Mouse (Mus musculus): ENCODE results near the gene Klb. TPM values are rescaled to one million over a fixed set of nuclear protein-coding genes. Genes with fewer than 3 reads are reported as not detected.

Gene Klb
- polyA plus RNA-seq, 1 experiment = 0.33 TPM

GRCm38 (mm10) chr5:65326212-65326611, 21.9 kb upstream of the Klb start:
- no peak overlapping the region for H3K27ac ChIP-seq (ENCODE audit: insufficient read depth, low read length)
- no peak overlapping the region for H3K4me3 ChIP-seq (ENCODE audit: insufficient read depth, low read length)
- no peak for TF ChIP-seq POLR2A (IDR thresholded peaks at IDR 0.05; ENCODE audit: extremely low read depth, insufficient read depth, low read length)
- TF ChIP-seq CTCF (IDR thresholded peaks at IDR 0.05; ENCODE audit: extremely low read depth, insufficient read depth, low read length) = no peak
- H3K4me1 ChIP-seq (ENCODE audit: control insufficient read depth, insufficient read depth, low read length) = no peaks in the 10 kb centered on the region

- TF ChIP-seq CTCF (IDR thresholded peaks at IDR 0.05; ENCODE audit: extremely low read depth, insufficient read depth, low read length) = no peak
- no peak for TF ChIP-seq POLR2A (IDR thresholded peaks at IDR 0.05; ENCODE audit: extremely low read depth, insufficient read depth, low read length)
- no peak overlapping the region for H3K27ac ChIP-seq (ENCODE audit: insufficient read depth, low read length)
- no peak overlapping the region for H3K4me3 ChIP-seq (ENCODE audit: insufficient read depth, low read length)
- H3K4me1 ChIP-seq (ENCODE audit: control insufficient read depth, insufficient read depth, low read length) = no peaks in the 10 kb centered on the region
Measured at GRCm38 (mm10) chr5:65329971-65330370, 18.1 kb upstream of the Klb start.

DNA sequence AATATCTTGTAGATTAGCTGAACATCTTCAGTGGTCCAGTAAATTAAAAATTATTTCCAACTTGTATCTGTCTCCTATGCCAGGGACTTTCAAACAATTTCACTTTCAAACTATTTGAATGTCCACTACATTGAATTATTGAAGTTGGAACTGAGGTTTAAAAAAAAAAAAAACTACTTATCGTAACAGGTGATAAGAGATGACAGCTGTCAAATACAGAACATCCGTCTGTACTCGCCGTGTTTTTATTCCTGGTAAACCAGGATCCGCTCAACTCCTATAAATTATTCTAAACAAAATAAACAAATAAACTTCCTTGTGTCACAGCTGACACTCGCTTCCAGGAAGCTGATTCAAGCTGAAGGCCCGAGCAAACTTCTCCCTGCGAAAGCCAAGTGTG, 13.3 kb upstream of the Klb start:
- Histone ChIP-seq H3K4me3 (ENCODE audit: insufficient read depth, low read length) (peak overlapping the region; percentile 53), H3K27ac (ENCODE audit: insufficient read depth, low read length) (no peak overlapping the region), H3K4me1 (ENCODE audit: control insufficient read depth, insufficient read depth, low read length) (no peaks in the 10 kb centered on the region)
- no peak for TF ChIP-seq POLR2A (IDR thresholded peaks at IDR 0.05; ENCODE audit: extremely low read depth, insufficient read depth, low read length)
- no peak for TF ChIP-seq CTCF (IDR thresholded peaks at IDR 0.05; ENCODE audit: extremely low read depth, insufficient read depth, low read length)

DNA sequence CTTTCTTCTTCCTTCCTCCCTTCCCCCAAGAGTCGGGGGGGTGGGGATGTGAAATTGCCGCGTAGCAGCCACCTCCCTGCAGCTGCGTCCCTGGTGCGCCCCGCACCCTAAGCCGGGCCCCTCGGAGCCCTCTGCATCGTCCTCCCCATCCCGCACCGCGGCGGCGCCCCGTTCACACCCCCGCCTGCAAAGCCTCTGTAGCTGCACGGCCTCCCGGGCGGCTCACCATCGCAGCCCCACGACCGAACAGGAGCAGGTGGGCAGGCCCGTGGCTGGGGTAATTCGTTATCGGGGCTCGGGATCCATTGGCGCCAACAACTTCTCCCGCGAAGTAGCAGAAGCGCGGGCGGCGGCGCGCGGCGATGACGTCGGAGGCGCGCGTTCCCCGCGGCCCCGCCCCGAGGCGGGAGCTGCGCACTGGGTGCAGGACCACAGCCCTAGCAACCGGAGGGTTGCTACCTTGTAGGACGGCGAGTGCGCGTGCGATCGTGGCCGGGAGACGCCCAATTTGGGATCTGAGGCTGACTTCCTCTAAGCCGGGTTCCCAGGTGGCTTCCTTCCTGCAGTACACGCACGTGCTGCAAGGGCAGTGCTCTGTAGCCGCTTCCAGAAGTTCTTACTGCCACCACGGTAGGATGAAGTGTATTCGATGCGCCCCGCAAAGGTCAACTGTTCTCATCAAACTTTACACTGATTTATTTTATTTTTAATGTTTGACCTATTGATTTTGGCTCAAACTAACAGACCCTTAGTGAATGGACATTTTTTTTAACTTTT, 12.6 kb upstream of the Klb start, which contains the start of gene Rfc1:
TSS of gene Rfc1 (minus strand) at position 373 of the 777 bp plus-strand sequence.
- Histone ChIP-seq H3K27ac (ENCODE audit: insufficient read depth, low read length) (no peak within 1 kb of the TSS), H3K4me3 (ENCODE audit: insufficient read depth, low read length) (peak within 1 kb of the TSS; percentile 53)
- TF ChIP-seq CTCF (IDR thresholded peaks at IDR 0.05; ENCODE audit: extremely low read depth, insufficient read depth, low read length) (no peak), POLR2A (IDR thresholded peaks at IDR 0.05; ENCODE audit: extremely low read depth, insufficient read depth, low read length) (peak; percentile 74; the same call in 1 of the 2 replicates)

DNA sequence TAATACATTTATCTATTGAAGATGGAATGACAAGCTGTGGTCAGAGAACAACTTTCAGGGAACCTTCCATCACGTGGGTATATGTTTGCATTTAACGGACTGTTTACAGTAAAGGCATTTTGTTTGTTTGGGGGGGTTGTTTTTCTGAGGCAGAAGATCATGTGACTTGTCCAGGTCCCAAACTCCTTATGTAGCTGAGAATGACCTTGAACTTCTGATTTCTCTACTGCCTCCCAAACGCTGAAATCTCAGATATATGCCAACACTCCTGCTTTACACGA, 12.1 kb upstream of the Klb start:
- Histone ChIP-seq H3K27ac (ENCODE audit: insufficient read depth, low read length) (no peak overlapping the region), H3K4me1 (ENCODE audit: control insufficient read depth, insufficient read depth, low read length) (no peaks in the 10 kb centered on the region), H3K4me3 (ENCODE audit: insufficient read depth, low read length) (peak overlapping the region; percentile 53; the same call in 1 of the 2 replicates)
- no peak for TF ChIP-seq POLR2A (IDR thresholded peaks at IDR 0.05; ENCODE audit: extremely low read depth, insufficient read depth, low read length)
- no peak for TF ChIP-seq CTCF (IDR thresholded peaks at IDR 0.05; ENCODE audit: extremely low read depth, insufficient read depth, low read length)

More for the DNA sequence above, 12.6 kb upstream of the Klb start, which contains the start of gene Rfc1:
- H3K4me1 ChIP-seq (ENCODE audit: control insufficient read depth, insufficient read depth, low read length) = no peaks in the 10 kb centered on the region

- no peak overlapping the region for H3K27ac ChIP-seq (ENCODE audit: insufficient read depth, low read length)
- H3K4me1 ChIP-seq (ENCODE audit: control insufficient read depth, insufficient read depth, low read length) = no peaks in the 10 kb centered on the region
- TF ChIP-seq POLR2A (IDR thresholded peaks at IDR 0.05; ENCODE audit: extremely low read depth, insufficient read depth, low read length) (no peak), CTCF (IDR thresholded peaks at IDR 0.05; ENCODE audit: extremely low read depth, insufficient read depth, low read length) (0 out of 2 replicates have a peak, but pooled peaks have one; percentile 20)
- no peak overlapping the region for H3K4me3 ChIP-seq (ENCODE audit: insufficient read depth, low read length)
Measured at GRCm38 (mm10) chr5:65338394-65338793, 9.7 kb upstream of the Klb start.

- Histone ChIP-seq H3K27ac (ENCODE audit: insufficient read depth, low read length) (no peak overlapping the region), H3K4me3 (ENCODE audit: insufficient read depth, low read length) (no peak overlapping the region), H3K4me1 (ENCODE audit: control insufficient read depth, insufficient read depth, low read length) (no peaks in the 10 kb centered on the region)
- TF ChIP-seq CTCF (IDR thresholded peaks at IDR 0.05; ENCODE audit: extremely low read depth, insufficient read depth, low read length) = no peak
- no peak for TF ChIP-seq POLR2A (IDR thresholded peaks at IDR 0.05; ENCODE audit: extremely low read depth, insufficient read depth, low read length)
Measured at GRCm38 (mm10) chr5:65340167-65340566, 7.9 kb upstream of the Klb start.

DNA sequence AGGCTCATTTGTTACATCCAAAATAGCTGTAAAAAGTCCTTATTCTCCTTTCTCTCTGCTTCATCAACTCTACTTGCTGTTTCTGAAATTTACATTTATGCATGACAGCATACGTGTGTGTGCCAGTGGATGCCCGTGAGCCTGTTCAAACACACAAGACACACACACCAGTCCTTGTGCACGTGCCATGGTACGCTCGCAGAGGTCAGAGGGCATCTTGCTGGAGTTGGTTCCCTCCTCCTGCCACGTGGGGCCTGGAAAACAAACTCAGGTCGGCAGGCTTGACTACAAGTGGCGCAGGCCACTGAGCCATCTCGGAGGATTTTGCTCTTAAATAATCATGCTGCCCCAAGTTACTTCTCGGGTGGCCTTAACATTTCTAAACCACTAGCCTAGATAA, 2.4 kb downstream of the Klb start:
- no peaks in the 10 kb centered on the region for H3K4me1 ChIP-seq (ENCODE audit: control insufficient read depth, insufficient read depth, low read length)
- H3K4me3 ChIP-seq (ENCODE audit: insufficient read depth, low read length) = no peak overlapping the region
- TF ChIP-seq POLR2A (IDR thresholded peaks at IDR 0.05; ENCODE audit: extremely low read depth, insufficient read depth, low read length) (no peak), CTCF (IDR thresholded peaks at IDR 0.05; ENCODE audit: extremely low read depth, insufficient read depth, low read length) (no peak)
- no peak overlapping the region for H3K27ac ChIP-seq (ENCODE audit: insufficient read depth, low read length)

DNA sequence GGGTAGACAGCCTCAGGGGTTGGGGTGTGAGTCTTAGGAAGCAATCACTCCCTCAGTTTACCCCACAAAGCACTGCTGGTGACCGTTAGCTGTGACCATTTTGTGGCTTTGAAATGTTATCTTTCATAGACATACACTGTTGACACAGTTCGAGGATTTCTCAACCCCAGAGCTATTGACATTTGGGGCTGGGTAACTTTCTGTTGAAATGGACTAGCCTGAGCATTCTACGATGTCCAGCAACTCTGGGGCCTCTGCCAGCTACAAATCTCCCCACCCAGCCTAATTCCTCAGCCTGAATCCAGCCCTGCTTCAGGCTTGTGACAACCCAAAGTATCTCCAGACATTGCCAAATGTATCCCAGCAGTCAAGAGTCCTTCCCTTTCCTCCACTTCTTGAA, 6.0 kb downstream of the Klb start:
- TF ChIP-seq POLR2A (IDR thresholded peaks at IDR 0.05; ENCODE audit: extremely low read depth, insufficient read depth, low read length) (no peak), CTCF (IDR thresholded peaks at IDR 0.05; ENCODE audit: extremely low read depth, insufficient read depth, low read length) (no peak)
- Histone ChIP-seq H3K4me3 (ENCODE audit: insufficient read depth, low read length) (no peak overlapping the region), H3K27ac (ENCODE audit: insufficient read depth, low read length) (no peak overlapping the region), H3K4me1 (ENCODE audit: control insufficient read depth, insufficient read depth, low read length) (no peaks in the 10 kb centered on the region)

DNA sequence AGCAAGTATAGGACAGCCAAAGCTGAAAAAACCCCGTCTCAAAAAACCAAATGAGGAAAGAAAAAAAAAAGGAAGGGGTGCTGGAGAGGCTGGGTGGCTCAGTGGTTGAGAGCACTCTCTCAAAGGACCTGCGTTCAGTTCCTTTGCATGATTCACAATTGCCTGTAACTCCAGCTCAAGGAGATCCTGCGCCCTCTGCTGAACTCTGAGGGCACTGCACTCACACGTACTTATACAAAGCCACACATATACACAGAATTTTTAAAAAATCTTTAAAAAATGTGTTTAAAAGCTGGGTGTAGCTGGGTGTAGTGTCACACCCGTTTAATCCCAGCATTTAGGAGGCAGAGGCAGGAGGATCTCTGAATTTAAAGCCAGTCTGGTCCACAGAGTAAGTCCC, 6.9 kb downstream of the Klb start:
- H3K27ac ChIP-seq (ENCODE audit: insufficient read depth, low read length) = no peak overlapping the region
- no peaks in the 10 kb centered on the region for H3K4me1 ChIP-seq (ENCODE audit: control insufficient read depth, insufficient read depth, low read length)
- TF ChIP-seq POLR2A (IDR thresholded peaks at IDR 0.05; ENCODE audit: extremely low read depth, insufficient read depth, low read length) = no peak
- TF ChIP-seq CTCF (IDR thresholded peaks at IDR 0.05; ENCODE audit: extremely low read depth, insufficient read depth, low read length) = no peak
- H3K4me3 ChIP-seq (ENCODE audit: insufficient read depth, low read length) = no peak overlapping the region

All from cortical plate, adult 2 months (tissue).